Mouse (Mus musculus) limb, embryonic 13.5 days (tissue): Measurements from ENCODE around the gene Set. TPM values are rescaled to one million over a fixed set of nuclear protein-coding genes. Genes with fewer than 3 reads are reported as not detected.
A peak's percentile ranks its signal among the peaks of the same experiment; 100 is the strongest.

ENCODE experiments used
- ATAC-seq: fragments of 200-750 bp; cut with Nextera tagmentation; 2 replicates; pipeline ENCODE4 v1.8.0; 2017; ENCODE audit warnings: low read depth, moderate number of reproducible peaks, moderate TSS enrichment; ENCODE audit not compliant: low FRiP score
- H3K27ac ChIP-seq: fragments of 300-500 bp; sonication (generic); 2 replicates; pipeline ENCODE4 v1.5.1; 2015; ENCODE audit warnings: inconsistent platforms, mild to moderate bottlenecking, moderate library complexity
- H3K27me3 ChIP-seq: fragments of 300-500 bp; sonication (generic); 2 replicates; pipeline ENCODE4 v1.6.1; 2015; ENCODE audit warnings: mild to moderate bottlenecking, inconsistent platforms
- H3K36me3 ChIP-seq: fragments of 300-500 bp; sonication (generic); 2 replicates; pipeline ENCODE4 v1.6.1; 2015; ENCODE audit warnings: inconsistent platforms, mild to moderate bottlenecking, moderate library complexity
- H3K4me1 ChIP-seq: fragments of 300-500 bp; sonication (generic); 2 replicates; pipeline ENCODE4 v1.6.1; 2015; ENCODE audit warnings: inconsistent platforms
- H3K4me2 ChIP-seq: fragments of 300-500 bp; sonication (generic); replicated peaks from 2 replicates; pipeline ENCODE4 v1.6.1; 2015; ENCODE audit warnings: inconsistent platforms, mild to moderate bottlenecking, moderate library complexity
- H3K4me3 ChIP-seq: fragments of 300-500 bp; sonication (generic); 2 replicates; pipeline ENCODE4 v1.5.1; 2015; ENCODE audit warnings: moderate library complexity, mild to moderate bottlenecking, inconsistent platforms
- H3K9ac ChIP-seq: fragments of 300-500 bp; sonication (generic); 2 replicates; pipeline ENCODE4 v1.6.1; 2015; ENCODE audit warnings: mild to moderate bottlenecking, inconsistent platforms
- H3K9me3 ChIP-seq: fragments of 300-500 bp; sonication (generic); 2 replicates; pipeline ENCODE4 v1.6.1; 2016; ENCODE audit warnings: inconsistent platforms
- WGBS: fragments of 180-500 bp; shearing (Covaris S2); methylation state at CpG from one replicate; pipeline ENCODE4 v1.1.7; 2015; 5-methylcytosine and 5-hydroxymethylcytosine counted together
- polyA plus RNA-seq: library from polyadenylated mRNA; unstranded; fragments of >200 nt; fragmentation: Nextera tagmentation; extraction: Ambion mirVana; gene quantifications from 2 replicates; pipeline ENCODE4 v1.2.1, GENCODE M21; 2015

Set gene
- polyA plus RNA-seq, 1 experiment from 2014 or later = 514 TPM

DNA sequence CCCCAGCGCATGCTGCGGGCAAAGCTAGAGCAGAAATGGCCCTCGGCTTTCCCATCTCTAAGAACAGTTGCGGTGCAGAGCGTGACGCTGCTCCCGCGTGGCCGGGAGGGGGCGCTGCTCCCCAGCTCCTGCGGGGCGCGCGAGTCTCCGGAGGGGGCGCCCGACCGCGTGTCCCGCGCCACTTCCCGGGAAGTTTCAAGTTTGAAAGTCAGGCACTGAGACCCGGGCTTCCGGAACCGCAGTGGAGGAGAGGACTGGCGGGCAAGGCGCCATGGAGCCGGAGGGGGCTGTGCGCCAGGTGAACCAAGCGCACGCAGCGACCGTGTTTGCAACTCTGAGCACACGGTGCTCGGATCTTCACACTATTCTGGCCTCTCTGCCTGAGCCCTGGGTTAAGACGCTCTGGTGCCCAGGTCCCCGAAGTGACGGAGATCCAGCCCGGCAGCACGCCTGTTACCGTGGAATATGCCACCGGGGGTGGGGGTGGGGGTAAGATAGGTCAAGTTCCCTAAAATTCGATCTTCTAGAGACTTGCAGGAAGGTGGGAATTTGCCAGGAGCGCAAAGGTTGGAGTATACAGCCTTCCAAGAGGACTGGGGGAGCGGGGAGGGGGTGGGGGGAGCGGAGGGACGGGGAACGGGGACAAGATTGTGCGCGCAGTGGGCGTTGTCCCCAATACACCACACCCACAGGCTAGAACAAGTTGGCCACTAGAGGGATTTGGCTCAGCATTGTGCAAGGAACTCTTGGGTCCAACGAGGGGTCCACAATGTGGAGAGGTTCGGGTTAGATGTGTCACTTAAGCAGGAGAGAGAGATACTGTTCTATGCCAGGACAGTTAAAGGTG is 20.5 kb downstream of the Set start, which contains the start of gene Pkn3:
TSS of gene Pkn3 (plus strand) at position 183 of the 847 bp plus-strand sequence.
- under 1% methylated on average over 53 of the region's 53 CpGs for WGBS
- peak within 1 kb of the TSS; percentile 93 for H3K4me2 ChIP-seq
- H3K9ac ChIP-seq = peak within 1 kb of the TSS; percentile 75
- H3K36me3 ChIP-seq = peaks cover 23% of the 10 kb centered on the region
- H3K27ac ChIP-seq = peak within 1 kb of the TSS; percentile 86
- peaks cover 19% of the 10 kb centered on the region for H3K4me1 ChIP-seq
- ATAC-seq = peak; percentile 80
- peak within 1 kb of the TSS; percentile 63 for H3K4me3 ChIP-seq
- H3K9me3 ChIP-seq = no peaks in the 10 kb centered on the region
- H3K27me3 ChIP-seq = no peaks in the 10 kb centered on the region

DNA sequence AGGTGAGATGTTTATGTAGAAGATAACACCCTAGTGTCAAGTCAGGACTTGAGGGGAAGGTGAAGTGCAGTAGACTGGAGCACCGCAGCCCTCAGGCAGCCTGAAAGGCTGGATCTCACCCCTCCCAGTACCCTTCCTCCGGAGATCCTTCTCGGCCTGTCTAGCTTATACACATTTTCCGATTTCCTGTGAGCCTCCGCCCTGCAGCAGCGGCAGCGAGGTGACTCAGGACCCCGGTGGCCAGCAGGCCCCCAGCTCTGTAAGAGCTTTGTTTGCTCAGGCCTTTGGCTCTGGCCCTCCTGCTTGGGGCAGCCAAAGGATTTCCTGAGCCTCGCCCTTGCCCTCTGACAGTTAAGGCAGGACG is 21.2 kb downstream of the Set start:
- no peaks in the 10 kb centered on the region for H3K9me3 ChIP-seq
- ATAC-seq = no peak; the same call in 1 of the 2 replicates
- peaks cover 17% of the 10 kb centered on the region for H3K36me3 ChIP-seq
- 17% methylated on average over 10 of the region's 10 CpGs for WGBS
- H3K4me2 ChIP-seq = peak overlapping the region; percentile 93
- no peaks in the 10 kb centered on the region for H3K27me3 ChIP-seq
- peak overlapping the region; percentile 86 for H3K27ac ChIP-seq
- H3K9ac ChIP-seq = peak overlapping the region; percentile 75
- peaks cover 19% of the 10 kb centered on the region for H3K4me1 ChIP-seq
- H3K4me3 ChIP-seq = peak overlapping the region; percentile 63

DNA sequence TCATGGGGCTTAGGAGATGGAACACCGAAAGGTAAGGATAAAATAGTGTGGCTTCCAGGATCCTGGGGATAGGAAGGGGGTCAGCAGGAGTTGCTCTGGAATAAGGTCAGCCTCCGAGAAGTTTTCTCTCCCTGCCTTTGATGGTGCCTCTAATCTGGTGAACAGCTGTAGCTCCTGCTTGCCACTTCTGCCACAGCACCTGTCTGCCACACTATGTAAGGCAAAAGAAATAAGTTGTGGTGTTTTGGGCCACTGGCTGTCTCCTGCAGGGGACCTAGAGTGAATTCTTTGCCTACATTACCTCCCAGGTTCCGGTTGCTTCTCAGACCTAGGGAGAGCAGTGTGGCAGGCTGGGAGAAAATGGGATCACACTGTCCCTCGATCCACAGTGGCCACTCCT is 21.6 kb downstream of the Set start:
- Histone ChIP-seq H3K4me1 (peaks cover 19% of the 10 kb centered on the region), H3K36me3 (peaks cover 13% of the 10 kb centered on the region), H3K27ac (peak overlapping the region; percentile 86), H3K27me3 (no peaks in the 10 kb centered on the region), H3K4me3 (peak overlapping the region; percentile 63), H3K9ac (peak overlapping the region; percentile 75), H3K9me3 (no peaks in the 10 kb centered on the region), H3K4me2 (peak overlapping the region; percentile 93)
- ATAC-seq = no peak
- 73% methylated on average over 4 of the region's 4 CpGs for WGBS

DNA sequence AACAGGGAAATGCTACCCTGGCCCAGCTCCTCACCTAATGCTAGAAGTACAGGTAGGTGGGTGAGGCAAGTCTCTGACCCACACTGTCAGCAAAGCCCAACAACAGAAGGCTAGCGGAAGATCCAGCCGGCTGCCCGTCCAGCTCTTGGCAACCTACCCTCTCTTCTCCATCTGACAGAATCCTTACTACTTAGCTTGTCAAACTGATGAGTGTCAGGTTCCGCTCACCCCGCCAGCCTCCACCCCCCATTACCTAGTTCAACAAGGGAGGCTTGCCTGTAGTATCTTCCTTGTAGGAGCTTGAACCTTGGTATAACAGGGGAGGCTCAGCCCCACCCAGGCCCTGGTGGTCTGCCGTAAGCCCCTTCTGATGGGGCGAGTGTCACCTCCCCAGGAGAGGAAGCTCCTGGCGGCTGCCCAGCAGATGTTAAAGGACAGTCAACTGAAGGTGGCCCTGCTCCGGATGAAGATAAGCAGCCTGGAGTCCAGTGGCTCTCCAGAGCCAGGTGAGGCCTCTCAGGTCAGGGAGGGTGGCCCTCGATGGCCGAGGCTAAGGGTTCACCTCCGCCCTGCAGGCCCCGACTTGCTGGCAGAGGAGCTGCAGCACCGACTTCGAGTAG is 23.1 kb downstream of the Set start:
- H3K4me2 ChIP-seq = no peak overlapping the region
- no peak for ATAC-seq
- H3K4me3 ChIP-seq = no peak overlapping the region
- WGBS = 87% methylated on average over 15 of the region's 15 CpGs
- H3K4me1 ChIP-seq = peaks cover 29% of the 10 kb centered on the region
- H3K9me3 ChIP-seq = no peaks in the 10 kb centered on the region
- H3K36me3 ChIP-seq = peaks cover 5% of the 10 kb centered on the region; the same call in 1 of the 2 replicates
- no peak overlapping the region for H3K9ac ChIP-seq
- no peaks in the 10 kb centered on the region for H3K27me3 ChIP-seq
- no peak overlapping the region for H3K27ac ChIP-seq

DNA sequence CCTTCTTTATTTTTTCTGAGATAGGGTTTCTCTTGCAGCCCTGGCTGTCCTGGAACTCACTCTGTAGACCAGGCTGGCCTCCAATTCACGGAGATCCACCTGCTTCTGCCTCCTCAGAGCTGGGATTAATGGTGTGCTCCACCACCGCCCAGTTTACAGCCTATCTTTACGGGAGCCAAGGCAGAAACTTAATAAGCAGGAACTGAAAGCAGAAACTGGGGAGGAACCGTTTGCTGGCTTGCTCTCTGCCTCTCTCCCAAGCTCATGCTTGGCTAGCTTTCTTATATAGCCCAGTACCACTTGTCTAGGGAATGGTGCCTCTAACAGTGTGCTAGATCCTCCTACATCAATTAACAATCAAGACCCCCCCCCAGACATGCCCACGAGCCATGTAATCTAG is 26.9 kb downstream of the Set start:
- Histone ChIP-seq H3K9me3 (no peaks in the 10 kb centered on the region), H3K9ac (peak overlapping the region; percentile 45; the same call in 1 of the 2 replicates), H3K27ac (no peak overlapping the region), H3K4me2 (peak overlapping the region; percentile 58), H3K4me1 (peaks cover 10% of the 10 kb centered on the region), H3K27me3 (no peaks in the 10 kb centered on the region), H3K4me3 (no peak overlapping the region), H3K36me3 (peaks cover 10% of the 10 kb centered on the region)
- WGBS = 34% methylated on average over 5 of the region's 5 CpGs
- no peak for ATAC-seq

DNA sequence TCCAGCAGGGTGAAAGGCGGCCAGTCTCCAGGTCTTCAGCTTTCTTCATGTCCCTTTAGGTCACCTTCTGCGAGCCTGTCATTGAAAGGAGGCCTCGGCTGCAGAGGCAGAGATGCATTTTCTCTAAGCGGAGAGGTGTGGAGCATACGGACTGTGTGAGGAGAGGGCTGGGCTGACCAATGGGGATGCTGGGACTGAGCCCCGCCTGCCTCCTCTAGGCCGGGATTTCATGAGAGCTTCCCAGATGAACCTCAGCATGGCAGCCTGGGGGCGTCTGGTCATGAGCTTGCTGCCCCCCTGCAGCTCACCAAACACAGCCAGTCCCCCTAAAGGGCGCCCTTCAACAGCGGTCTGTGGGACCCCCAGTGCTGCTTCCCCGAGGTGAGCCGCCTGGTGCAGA is 27.5 kb downstream of the Set start:
- WGBS = 7% methylated on average over 12 of the region's 12 CpGs
- Histone ChIP-seq H3K36me3 (peaks cover 10% of the 10 kb centered on the region), H3K9me3 (no peaks in the 10 kb centered on the region), H3K9ac (peak overlapping the region; percentile 45; the same call in 1 of the 2 replicates), H3K27ac (no peak overlapping the region), H3K4me1 (peaks cover 10% of the 10 kb centered on the region), H3K4me2 (peak overlapping the region; percentile 58), H3K27me3 (no peaks in the 10 kb centered on the region), H3K4me3 (peak overlapping the region; percentile 22)
- ATAC-seq = peak; percentile 64

DNA sequence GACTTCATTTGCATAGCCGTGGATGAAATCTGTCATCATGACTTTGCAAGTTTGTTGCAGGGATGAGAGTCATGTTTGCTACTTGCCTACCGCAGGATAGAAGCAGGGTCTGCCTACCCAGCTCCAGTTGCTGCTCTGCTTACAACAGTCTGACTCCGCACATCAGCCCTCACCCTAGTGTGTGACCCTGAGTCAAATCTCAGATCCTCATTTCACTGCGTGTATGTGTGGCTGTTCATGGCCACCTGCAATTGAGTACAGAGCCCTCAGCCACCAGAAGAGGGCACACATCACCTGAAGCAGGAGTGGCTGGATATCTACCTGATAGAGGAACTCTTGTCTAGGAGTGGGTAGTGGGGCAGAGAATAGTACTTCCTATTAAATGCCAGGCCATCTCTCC is 30.1 kb downstream of the Set start:
- no peak overlapping the region for H3K4me2 ChIP-seq
- WGBS = 92% methylated on average over 4 of the region's 4 CpGs
- no peak overlapping the region for H3K27ac ChIP-seq
- H3K27me3 ChIP-seq = no peaks in the 10 kb centered on the region
- no peaks in the 10 kb centered on the region for H3K9me3 ChIP-seq
- H3K36me3 ChIP-seq = peaks cover 31% of the 10 kb centered on the region
- H3K9ac ChIP-seq = no peak overlapping the region
- H3K4me1 ChIP-seq = peaks cover 10% of the 10 kb centered on the region
- H3K4me3 ChIP-seq = no peak overlapping the region
- ATAC-seq = no peak

DNA sequence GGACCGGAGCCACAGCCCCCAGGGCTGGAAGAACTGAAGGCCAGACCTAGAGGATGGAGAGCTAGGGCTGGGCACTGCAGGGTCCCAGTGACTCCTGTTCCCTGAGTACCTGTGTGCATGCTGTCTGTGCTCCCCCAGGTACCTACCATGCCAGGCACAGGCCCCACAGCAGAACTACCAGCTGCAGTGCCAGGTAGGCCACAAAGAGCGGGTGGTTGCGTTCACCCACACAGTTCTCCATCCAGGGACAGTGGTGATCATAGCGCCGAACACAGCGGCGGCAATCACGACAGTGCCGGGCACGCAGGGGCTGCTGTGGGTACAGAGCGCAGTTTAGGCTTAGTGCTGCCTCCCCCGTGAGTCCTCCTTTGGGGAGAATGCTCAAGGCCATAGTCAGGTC is 34.3 kb downstream of the Set start:
- no peak for ATAC-seq
- Histone ChIP-seq H3K4me1 (peaks cover 19% of the 10 kb centered on the region), H3K9ac (no peak overlapping the region), H3K9me3 (no peaks in the 10 kb centered on the region), H3K36me3 (peaks cover 38% of the 10 kb centered on the region), H3K4me2 (no peak overlapping the region), H3K27ac (no peak overlapping the region), H3K4me3 (no peak overlapping the region), H3K27me3 (no peaks in the 10 kb centered on the region)
- 92% methylated on average over 12 of the region's 12 CpGs for WGBS

DNA sequence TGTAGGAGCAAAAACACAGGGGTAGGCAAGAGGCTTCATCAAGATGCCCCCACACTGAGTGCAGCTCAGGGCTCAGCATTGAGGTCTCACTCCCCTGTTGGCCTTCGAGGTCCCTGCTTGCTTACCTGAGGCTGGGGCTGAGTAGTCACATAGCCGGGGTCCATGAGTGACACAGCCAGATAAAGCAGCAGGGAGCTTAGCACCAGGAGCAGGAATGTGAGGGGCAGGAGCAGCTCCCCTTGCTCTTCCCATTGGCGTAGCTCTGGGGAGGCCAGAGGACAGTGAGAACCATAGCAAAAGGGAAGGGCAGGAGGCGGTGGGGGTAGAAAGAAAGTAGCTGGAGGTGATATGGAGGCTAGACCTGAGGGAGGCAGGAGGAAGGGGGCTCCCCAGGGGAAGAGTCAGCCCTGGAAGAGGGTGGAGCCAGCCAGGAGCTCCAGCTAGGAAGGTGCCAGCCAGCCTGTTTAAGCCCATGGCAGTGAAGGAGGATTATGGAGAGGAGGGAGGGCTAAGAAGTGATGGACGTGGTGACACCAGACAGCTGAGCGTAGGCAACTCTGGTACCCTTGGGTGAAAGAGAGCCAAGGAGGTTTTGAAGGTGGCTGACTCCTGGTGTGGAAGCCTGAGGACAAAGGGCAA is 35.2 kb downstream of the Set start:
- H3K9ac ChIP-seq = peak overlapping the region; percentile 69
- H3K36me3 ChIP-seq = peaks cover 40% of the 10 kb centered on the region
- 56% methylated on average over 6 of the region's 6 CpGs for WGBS
- H3K27ac ChIP-seq = no peak overlapping the region
- H3K9me3 ChIP-seq = no peaks in the 10 kb centered on the region
- H3K4me2 ChIP-seq = peak overlapping the region; percentile 80
- no peaks in the 10 kb centered on the region for H3K27me3 ChIP-seq
- no peak for ATAC-seq
- peak overlapping the region; percentile 68 for H3K4me3 ChIP-seq
- peaks cover 19% of the 10 kb centered on the region for H3K4me1 ChIP-seq

DNA sequence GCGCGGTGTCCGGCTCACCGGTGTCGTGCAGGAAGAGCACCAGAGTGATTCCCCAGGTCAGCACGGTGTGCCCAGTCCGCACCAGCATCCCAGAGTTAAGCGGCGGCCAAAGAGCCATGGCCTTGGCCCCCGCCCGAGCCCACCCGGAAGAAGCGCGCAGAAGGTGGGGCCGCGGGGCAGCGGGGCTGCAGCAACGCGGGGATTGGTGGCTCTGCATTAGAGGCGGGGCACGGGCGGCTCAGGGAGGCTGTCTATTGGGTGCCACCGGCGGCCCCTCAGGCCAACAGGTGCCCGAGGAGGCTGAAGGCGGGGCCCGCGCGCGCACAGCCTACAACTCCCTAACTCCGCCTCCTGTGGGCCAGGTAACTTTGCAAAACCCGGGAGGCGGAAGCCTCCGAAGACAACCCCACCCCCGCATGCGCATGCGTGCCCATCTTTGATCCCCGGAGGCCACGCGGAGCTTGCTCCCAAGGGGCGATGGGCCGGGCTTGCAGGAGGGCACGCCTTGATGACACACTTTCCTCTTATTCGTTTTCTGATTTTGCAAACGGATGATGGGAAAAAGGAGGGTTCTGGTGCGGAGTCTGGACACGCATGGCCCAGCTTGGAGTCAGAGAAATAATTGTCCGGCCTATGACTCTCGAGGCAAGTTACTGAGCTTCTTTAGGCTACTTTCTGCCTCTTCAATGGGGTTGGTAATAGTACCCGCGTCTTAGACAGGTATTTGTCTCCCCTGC is 36.5 kb downstream of the Set start, which contains the start of gene Zdhhc12:
TSS of gene Zdhhc12 (minus strand) at position 178 of the 737 bp plus-strand sequence.
- Histone ChIP-seq H3K27ac (peak within 1 kb of the TSS; percentile 52; the same call in 1 of the 2 replicates), H3K9me3 (no peaks in the 10 kb centered on the region), H3K4me3 (peak within 1 kb of the TSS; percentile 68), H3K9ac (peak within 1 kb of the TSS; percentile 69), H3K4me2 (peak within 1 kb of the TSS; percentile 80), H3K4me1 (peaks cover 19% of the 10 kb centered on the region), H3K27me3 (no peaks in the 10 kb centered on the region), H3K36me3 (peaks cover 49% of the 10 kb centered on the region)
- ATAC-seq = peak; percentile 98
- under 1% methylated on average over 51 of the region's 51 CpGs for WGBS

DNA sequence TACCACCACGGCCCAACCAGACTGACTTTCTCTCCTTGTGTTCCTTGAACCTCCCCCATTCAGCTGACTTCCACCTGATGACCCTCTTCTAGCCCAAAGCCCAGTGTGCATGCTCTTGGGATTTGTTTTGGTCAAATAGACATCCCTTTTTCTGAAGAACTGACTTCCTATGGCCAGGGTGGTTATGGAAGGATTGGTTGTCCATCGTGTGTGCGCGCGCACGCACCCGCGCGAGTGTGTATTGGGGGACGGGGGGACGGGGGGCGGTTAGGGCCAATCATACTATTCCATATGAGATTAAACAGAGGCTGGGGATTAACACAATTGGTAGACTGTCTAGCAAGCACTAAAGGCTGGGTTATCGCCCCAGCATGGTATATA is 37.0 kb downstream of the Set start:
- Histone ChIP-seq H3K4me2 (peak overlapping the region; percentile 80), H3K4me1 (peaks cover 19% of the 10 kb centered on the region), H3K36me3 (peaks cover 55% of the 10 kb centered on the region), H3K27ac (peak overlapping the region; percentile 39; the same call in 1 of the 2 replicates), H3K27me3 (no peaks in the 10 kb centered on the region), H3K4me3 (peak overlapping the region; percentile 68), H3K9ac (peak overlapping the region; percentile 69), H3K9me3 (no peaks in the 10 kb centered on the region)
- WGBS = 2% methylated on average over 13 of the region's 13 CpGs
- ATAC-seq = no peak
